Mouse (Mus musculus) heart, postnatal 14 days (tissue): ENCODE results near the gene Kynu. TPM values are rescaled to one million over a fixed set of nuclear protein-coding genes. Genes with fewer than 3 reads are reported as not detected.

Experiments used
- DNase-seq, 2 experiments: peaks; one replicate each; pipeline ENCODE4 v3.0.0; 2021 to 2022
- intact Hi-C: fragments of 180-260 bp; cut with DNase I; formaldehyde crosslinking; loops from one replicate; pipeline ENCODE4 v1.15.1; 2025
- long read RNA-seq, 2 experiments: library from polyadenylated mRNA; stranded (forward); transcript quantifications; one replicate each; pipeline ENCODE4 v2.0.0; 2021
- total RNA-seq, 2 experiments: library from RNA; stranded (reverse); gene quantifications; 2 replicates each; pipeline ENCODE4 v1.2.3; 2021

Kynu gene
- total RNA-seq = not detected
- long read RNA-seq, experiment 1 = 0 reads
- long read RNA-seq, experiment 2 = 0 reads

DNA sequence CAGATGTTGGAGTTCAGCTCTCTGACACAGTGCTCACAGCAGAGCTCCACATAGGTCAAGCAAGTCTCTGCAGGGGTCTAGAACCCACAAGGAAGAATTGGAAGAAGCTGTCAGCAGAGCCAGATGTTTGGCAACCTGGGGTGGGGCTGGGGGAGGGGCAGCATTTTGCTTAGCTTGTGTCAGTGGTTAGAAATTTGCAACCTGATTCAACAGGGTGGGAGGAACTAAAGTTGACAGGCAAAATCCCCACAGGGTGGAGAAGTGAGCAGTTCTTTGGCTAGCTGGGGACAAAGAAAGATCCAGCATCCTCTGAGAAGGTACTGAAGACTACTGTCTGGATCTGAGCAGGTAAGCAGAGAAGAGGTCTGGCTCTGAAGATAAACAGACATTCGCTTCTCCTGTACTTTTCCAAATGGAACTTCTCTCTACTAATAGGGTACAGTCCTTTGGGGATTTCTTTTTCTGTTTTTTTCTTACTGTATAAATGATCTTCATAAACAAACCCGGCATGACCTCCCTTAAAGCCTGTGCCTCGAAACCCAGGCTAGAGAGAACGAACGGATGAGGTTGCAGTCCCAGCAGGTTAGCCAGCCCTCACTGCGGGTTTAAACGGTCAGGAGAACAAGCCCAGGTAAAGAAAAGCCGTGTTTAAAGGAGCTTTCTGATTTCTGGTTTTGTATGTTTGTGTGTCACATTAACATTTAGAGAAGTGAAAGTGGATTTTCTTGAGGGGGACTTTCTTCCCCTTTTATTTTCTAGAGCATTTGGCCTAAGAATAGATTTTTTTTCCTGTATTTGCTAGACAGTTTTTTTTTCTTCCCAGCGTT lies at the start of gene Kynu:
Gene Kynu, plus strand, starts transcription at position 268 of the 827 bp plus-strand sequence.
- intact Hi-C loops = no loop called here
- DNase-seq = no peak

- intact Hi-C loops = no loop called here
- DNase-seq = no peak
Observed at GRCm38 (mm10) chr2:43506182-43506581, 48.9 kb upstream of the Kynu start.

- no peak for DNase-seq
- intact Hi-C loops = no loop called here
Observed at GRCm38 (mm10) chr2:43513852-43514251, 41.3 kb upstream of the Kynu start.

DNA sequence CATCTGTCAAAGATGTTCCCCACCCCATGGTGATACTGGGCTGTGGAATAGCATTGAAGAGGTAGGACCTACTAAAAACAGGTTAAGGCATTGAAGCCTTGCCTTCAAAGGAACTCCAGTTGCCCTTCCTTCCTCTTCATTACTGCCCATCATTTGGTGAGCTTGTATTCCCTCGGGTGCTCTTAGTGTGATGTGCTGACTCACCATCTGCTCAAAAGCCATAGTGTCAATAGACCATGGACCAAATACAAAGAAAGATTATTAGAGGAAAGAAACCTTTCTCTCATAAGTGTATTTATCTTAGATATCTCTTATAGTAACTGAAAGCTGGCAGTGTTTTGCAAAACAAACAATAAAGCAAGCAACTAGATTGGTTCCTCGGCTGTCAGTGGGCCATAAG lies 20.7 kb upstream of the Kynu start:
- no peak for DNase-seq
- intact Hi-C loops = no loop called here

DNA sequence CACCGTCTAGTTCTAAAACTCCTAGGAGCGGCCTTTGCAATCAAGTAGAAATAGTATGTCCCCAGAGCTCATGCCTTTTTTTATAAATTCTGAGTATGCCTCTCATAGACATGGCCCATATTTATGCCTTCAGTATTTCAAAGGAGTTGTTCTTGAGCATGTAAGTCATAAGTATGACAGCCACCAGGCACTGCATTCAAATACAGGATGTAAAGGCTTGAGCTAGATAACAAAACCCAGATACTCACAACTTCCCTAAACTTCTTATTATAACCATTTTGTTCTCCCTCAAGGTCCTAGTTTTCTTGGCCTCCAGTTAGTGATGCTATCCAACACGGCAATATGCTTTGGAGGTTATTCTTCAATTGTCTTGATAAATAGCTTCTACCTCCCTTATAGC lies 12.5 kb upstream of the Kynu start:
- no peak for DNase-seq
- intact Hi-C loops = no loop called here

DNA sequence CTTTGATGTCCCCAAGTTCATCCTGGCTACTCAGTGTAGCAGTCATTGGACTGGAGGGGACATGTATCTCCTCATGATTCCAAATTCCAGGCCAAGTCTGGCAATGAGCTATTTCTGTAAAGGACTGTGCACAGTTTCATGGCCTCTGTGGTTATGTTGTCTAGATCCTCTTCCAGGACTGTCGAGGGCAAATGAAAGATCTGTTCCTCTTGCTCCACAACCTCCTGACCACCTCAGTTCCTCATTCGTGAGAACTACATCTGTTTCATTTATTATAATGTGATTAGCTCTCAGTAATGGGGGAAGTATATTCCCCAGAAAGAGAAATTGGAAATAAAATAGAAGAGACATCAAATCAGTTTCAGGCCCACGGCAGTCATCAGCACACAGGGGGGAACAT lies 9.5 kb upstream of the Kynu start:
- intact Hi-C loops = no loop called here
- no peak for DNase-seq

DNA sequence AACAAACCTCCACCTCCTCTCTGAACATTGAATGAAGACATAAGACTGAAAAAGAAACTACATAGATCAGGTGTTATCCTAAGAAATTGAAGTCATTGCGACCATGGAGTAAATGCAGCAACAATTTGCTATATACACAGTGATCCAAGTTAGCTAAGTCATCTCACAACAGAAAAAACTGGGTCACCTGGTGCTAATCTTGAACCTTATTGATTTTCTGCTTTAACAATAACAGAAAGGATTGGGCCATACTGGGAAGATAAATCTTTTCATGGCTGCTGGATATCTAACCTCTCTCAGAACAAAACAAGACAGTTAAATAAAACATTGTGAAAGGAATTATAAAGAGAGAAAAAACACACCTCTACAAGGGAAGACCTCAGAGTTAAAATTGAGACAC lies 8.7 kb upstream of the Kynu start:
- no peak for DNase-seq
- intact Hi-C loops = no loop called here

DNA sequence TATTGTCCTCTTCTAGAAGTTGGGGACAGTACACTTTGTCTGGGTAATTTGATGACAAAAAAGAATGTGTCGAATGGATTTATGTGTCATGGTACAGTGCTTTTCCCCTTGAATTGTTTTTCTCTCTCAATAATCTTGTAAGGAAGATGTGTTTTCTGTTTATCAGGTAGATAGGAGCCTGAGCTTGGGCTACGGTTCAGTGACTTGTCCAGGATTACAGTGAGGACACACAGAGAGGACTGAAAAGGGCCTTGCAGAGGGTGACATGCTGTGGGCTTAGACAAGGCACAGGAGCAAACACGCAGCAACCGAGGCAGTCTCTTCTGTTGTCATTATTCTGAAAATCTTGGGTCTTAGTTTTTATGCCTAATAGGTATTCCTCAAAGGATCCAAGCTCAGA lies 913 bp upstream of the Kynu start:
- intact Hi-C loops = no loop called here
- no peak for DNase-seq

DNA sequence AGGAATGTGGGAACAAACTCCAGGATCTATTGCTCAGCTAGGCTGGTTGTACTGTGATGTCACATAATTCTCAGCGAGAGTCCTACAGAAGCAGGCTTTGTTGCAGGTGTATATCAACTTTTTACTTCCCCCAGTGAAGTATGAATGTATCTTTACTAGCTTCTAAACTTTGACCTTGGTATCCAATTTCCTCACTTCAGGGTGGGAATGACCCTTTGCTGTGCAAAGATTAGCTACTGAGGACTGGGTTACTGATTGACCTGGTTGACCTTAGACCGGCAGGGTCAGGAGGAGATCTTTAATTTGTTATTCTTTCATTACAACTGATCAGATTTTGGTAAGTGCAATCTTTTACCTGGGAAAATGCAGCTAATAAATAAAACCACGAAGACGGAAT lies 758 bp downstream of the Kynu start:
- DNase-seq = no peak
- intact Hi-C loops = no loop called here

- no peak for DNase-seq
- intact Hi-C loops = no loop called here
Observed at GRCm38 (mm10) chr2:43556985-43557384, 1.9 kb downstream of the Kynu start.

- no peak for DNase-seq
- intact Hi-C loops = no loop called here
Observed at GRCm38 (mm10) chr2:43561209-43561608, 6.1 kb downstream of the Kynu start.

DNA sequence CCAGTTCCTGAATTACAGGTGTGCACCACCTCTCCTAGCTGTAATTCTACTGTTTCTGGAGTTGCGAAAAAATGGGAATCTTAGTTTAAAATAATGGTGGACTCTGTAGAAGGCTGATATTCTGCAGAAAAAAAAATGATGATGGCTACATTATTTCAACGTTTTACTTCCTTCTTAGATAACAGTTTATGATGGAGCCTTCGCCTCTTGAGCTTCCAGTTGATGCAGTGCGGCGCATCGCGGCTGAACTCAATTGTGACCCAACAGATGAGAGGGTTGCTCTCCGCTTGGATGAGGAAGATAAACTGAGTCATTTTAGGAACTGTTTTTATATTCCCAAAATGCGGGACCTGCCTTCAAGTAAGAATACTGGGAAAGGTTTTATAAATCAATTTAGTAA lies 7.7 kb downstream of the Kynu start:
- intact Hi-C loops = no loop called here
- DNase-seq = no peak

DNA sequence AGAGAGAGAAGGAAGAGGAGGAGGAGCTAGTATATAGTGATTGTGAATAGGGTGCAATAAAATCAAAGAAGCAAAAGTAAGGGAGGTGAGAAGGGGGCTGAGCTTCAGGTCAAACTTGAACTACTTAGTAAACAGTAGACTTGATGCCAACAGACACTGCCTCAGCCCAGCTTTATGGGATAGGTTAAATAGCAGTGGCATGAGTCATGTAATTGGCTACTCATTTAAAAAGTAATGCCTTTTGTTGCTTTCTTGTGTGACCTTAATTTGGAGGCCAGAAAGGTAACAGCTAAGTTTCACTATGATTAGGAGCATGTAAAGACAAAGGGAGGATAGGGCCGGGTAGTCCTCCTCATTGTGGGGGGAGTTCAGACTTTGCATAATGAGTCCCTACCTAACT lies 13.3 kb downstream of the Kynu start:
- no peak for DNase-seq
- intact Hi-C loops = no loop called here

- intact Hi-C loops = no loop called here
- no peak for DNase-seq
Observed at GRCm38 (mm10) chr2:43573526-43573925, 18.4 kb downstream of the Kynu start.

- intact Hi-C loops = no loop called here
Observed at GRCm38 (mm10) chr2:43583243-43583812, 28.2 kb downstream of the Kynu start.

DNA sequence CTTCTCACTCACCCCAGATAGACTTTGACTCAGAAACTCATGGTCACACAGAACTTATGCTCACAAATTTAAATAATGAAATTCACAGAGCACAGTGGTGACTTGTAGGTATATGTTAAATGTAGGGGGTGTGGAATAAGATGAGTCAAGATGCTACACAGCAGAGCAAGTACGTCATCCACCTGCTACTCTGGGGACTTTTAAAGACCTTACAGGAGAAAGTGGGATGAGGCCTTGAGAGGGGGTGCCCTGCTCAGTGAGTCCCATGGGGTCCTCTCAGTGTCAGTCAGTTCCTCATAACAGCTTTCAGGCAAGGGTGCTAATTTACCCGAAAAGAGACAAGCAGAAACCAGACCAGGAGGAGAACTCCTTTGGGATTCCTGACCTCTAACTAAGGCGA lies 30.4 kb downstream of the Kynu start:
- intact Hi-C loops = no loop called here
- DNase-seq = no peak

More at GRCm38 (mm10) chr2:43583243-43583812, 28.2 kb downstream of the Kynu start:
- no peak for DNase-seq

DNA sequence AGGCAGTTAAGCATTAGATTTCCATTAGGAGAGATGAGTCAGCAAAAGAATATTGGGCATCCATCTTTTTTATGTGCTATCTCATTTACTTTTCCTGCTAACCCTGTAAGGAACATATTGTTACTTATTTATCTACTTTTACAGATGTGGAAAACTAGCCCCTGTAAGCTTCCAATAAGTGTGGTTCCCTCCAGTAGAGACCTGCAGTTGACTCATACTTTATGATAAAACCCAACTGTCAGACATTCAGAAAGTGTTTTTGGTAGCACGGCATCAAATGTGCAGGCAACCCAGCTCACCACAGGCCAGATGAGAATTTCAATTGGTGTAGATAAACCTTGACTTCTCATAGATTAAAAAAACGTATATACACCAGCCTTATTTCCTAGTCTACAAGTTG lies 32.7 kb downstream of the Kynu start:
- intact Hi-C loops = no loop called here
- DNase-seq = no peak

- intact Hi-C loops = no loop called here
- DNase-seq = no peak
Observed at GRCm38 (mm10) chr2:43592001-43592704, 37.0 kb downstream of the Kynu start.

DNA sequence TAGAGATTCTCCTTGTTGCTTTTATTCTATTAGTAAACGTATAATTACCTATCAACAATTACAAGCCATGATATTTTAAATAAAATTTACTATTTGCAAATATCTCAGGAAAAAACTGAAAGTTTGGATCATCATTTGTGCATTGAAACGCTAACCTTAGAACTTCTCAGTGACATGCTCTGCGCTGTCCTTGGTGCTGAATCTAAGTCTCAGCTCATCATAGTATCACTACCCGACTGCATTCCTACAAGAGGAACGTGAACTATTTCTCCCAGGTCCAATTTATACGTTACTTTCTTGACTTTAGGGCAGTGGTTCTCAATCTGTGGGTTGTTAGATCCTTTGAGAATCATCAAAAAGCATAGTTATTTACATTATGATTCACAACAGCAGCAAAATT lies 58.4 kb downstream of the Kynu start:
- intact Hi-C loops = no loop called here
- DNase-seq = peak; percentile 23 to 46

- DNase-seq = no peak
Observed at GRCm38 (mm10) chr2:43621140-43621539, 66.0 kb downstream of the Kynu start.

GRCm38 (mm10) chr2:43622844-43623243 lies 67.7 kb downstream of the Kynu start:
- intact Hi-C loops = no loop called here
- no peak for DNase-seq

More at GRCm38 (mm10) chr2:43621140-43621539, 66.0 kb downstream of the Kynu start:
- intact Hi-C loops = no loop called here

DNA sequence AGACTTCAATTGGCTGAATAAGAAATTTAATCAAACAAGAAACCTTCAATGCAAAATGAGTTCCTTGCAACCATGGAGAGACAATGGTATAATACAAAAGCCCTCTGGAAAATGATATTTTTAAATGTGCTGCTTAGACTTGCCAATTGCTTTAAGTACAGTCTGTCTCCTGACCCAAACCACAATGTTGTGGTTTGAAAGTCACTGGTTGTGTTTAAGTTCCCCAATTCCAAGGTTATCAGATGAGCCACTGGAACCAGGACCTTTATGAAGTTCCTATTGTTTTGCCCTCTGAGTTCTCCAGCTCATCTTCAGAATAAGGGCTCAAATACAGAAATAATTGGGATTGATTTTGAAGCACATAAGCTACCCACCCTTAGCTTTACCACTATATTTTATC lies 76.7 kb downstream of the Kynu start:
- intact Hi-C loops = no loop called here
- no peak for DNase-seq
